Comparison of ENCODE assay signal across 8 mouse cellular contexts in genomic region chr1:90203783-90204690, GRCm38 (mm10). TPM values are rescaled to one million over a fixed set of nuclear protein-coding genes. Genes with fewer than 3 reads are reported as not detected.
DNase-seq lines count a peak whose midpoint lies in the region; ATAC-seq lines count a peak whose summit lies in the region.

Ackr3 (plus strand) TSS chr1:90203980.

- peak; percentile 47 for ATAC-seq in megakaryocyte, adult 5-6 weeks (ENCODE audit: poor library complexity, severe bottlenecking)

- peak; percentile 62 to 79 for DNase-seq in adrenal gland, adult 18-20 months (ENCODE audit: low spot score in 2 of 2)
- peak; percentile 84 for DNase-seq in embryo, embryonic 11.5 days (ENCODE audit: low read depth, low spot score)
- peak; percentile 83 for DNase-seq in gastrocnemius, postnatal 25 days
- DNase-seq in induced T-regulatory cell, adult 2 months (ENCODE audit: low read depth) = peak; percentile 1
- peak; percentile 55 to 73 for DNase-seq in left cerebral cortex, adult 8-10 months (ENCODE audit: low spot score in 2 of 2)
- DNase-seq in right cerebral cortex, postnatal 14 days = peak; percentile 76
- peak; percentile 82 to 84 for DNase-seq in urinary bladder, postnatal 4 days (ENCODE audit: low spot score in 2 of 2)

RNA-seq across cellular contexts. Expression of gene Ackr3, which starts in this region (rescaled TPM):
- total RNA-seq in adrenal gland, adult 18-20 months (2021) = 100 to 1,000 TPM in 1 of 2 experiments, 10 to 100 TPM in 1; 60.6 to 157 TPM
- total RNA-seq in gastrocnemius, postnatal 25 days (2021) = 10 to 100 TPM; 10.5 to 13.2 TPM
- total RNA-seq in left cerebral cortex, adult 8-10 months (2022) = 1 to 10 TPM; 5.8 to 9.9 (median 7.0) TPM
- total RNA-seq in megakaryocyte, adult 5-6 weeks (2015) = not detected in 2 replicates
- total RNA-seq in megakaryocyte, adult 5-6 weeks (2017) = not detected in 2 replicates

Comparison
In these comparisons a context has a peak if more than half of its experiments do, and no peak if none do; other contexts are left out.
1. Peak in every context shown above with its lines: DNase-seq and ATAC-seq.
2. RNA of gene Ackr3 (total RNA-seq): 60.6 to 157 TPM in adrenal gland, adult 18-20 months, 10.5 to 13.2 TPM in gastrocnemius, postnatal 25 days and 5.8 to 9.9 TPM in left cerebral cortex, adult 8-10 months; not detected in megakaryocyte, adult 5-6 weeks; every median in the first group is over 4 times any median in the second.
3. RNA of gene Ackr3 (total RNA-seq): 60.6 to 157 TPM in adrenal gland, adult 18-20 months; 10.5 to 13.2 TPM in gastrocnemius, postnatal 25 days and 5.8 to 9.9 TPM in left cerebral cortex, adult 8-10 months; every median in the first group is over 4 times any median in the second.
4. Peak in ATAC-seq in megakaryocyte, adult 5-6 weeks; RNA of the gene not detected or under 1 TPM.
5. DNase-seq: peak in every context shown above with its lines; median percentile 84 in embryo, embryonic 11.5 days; 83 in gastrocnemius, postnatal 25 days; 83 in urinary bladder, postnatal 4 days; 76 in right cerebral cortex, postnatal 14 days; 70 in adrenal gland, adult 18-20 months; 64 in left cerebral cortex, adult 8-10 months; 1 in induced T-regulatory cell, adult 2 months.